ENCODE assay signal across 15 mouse cellular contexts in genomic region chr12:76896566-76896965, GRCm38 (mm10).
"Had no signal": no experiment of that assay in that cellular context is flagged by ENCODE, and none has a peak within 500 bp of the region (broad histone marks: within the 10 kb centered on the region; RNA-seq: fewer than 3 reads in every experiment).

No protein-coding gene starts in this region.

- H3K27me3 ChIP-seq: liver, embryonic 13.5 days; midbrain, embryonic 12.5 days; neural tube, embryonic 13.5 days; stomach, embryonic 15.5 days had no signal

- DNase-seq: kidney, adult 9 months; kidney, postnatal 14 days; kidney, postnatal 4 days; left cerebral cortex, postnatal 4 days; liver, embryonic 13.5 days; lung, adult 2 months; lung, postnatal 14 days; right cerebral cortex, postnatal 25 days; spleen, adult 18-20 months; thymus, postnatal 25 days had no signal

- H3K9ac ChIP-seq: liver, embryonic 13.5 days; midbrain, embryonic 12.5 days; neural tube, embryonic 13.5 days; stomach, embryonic 15.5 days had no signal

- H3K9me3 ChIP-seq: liver, embryonic 13.5 days; midbrain, embryonic 12.5 days; neural tube, embryonic 13.5 days; stomach, embryonic 15.5 days had no signal

- H3K4me2 ChIP-seq: liver, embryonic 13.5 days; midbrain, embryonic 12.5 days; neural tube, embryonic 13.5 days; stomach, embryonic 15.5 days had no signal

- H3K4me1 ChIP-seq: stomach, embryonic 15.5 days had no signal

- H3K27ac ChIP-seq: liver, embryonic 13.5 days; macrophage; midbrain, embryonic 12.5 days; neural tube, embryonic 13.5 days; stomach, embryonic 15.5 days had no signal

- H3K4me3 ChIP-seq: liver, embryonic 13.5 days; midbrain, embryonic 12.5 days; myocyte; neural tube, embryonic 13.5 days; stomach, embryonic 15.5 days had no signal
